Mouse (Mus musculus) NIH3T3 (cell line): ENCODE measurements at regions not wholly inside any gene's neighbourhood (a gene's known extent, or its start where the extent isn't known, plus 50 kb on each side); places are given as distances from the start of the nearest gene placed in this dataset.

Experiments
- DNase-seq: peaks from one replicate; pipeline ENCODE4 v3.0.0-alpha.2; 2012; ENCODE audit warnings: low read depth

DNA sequence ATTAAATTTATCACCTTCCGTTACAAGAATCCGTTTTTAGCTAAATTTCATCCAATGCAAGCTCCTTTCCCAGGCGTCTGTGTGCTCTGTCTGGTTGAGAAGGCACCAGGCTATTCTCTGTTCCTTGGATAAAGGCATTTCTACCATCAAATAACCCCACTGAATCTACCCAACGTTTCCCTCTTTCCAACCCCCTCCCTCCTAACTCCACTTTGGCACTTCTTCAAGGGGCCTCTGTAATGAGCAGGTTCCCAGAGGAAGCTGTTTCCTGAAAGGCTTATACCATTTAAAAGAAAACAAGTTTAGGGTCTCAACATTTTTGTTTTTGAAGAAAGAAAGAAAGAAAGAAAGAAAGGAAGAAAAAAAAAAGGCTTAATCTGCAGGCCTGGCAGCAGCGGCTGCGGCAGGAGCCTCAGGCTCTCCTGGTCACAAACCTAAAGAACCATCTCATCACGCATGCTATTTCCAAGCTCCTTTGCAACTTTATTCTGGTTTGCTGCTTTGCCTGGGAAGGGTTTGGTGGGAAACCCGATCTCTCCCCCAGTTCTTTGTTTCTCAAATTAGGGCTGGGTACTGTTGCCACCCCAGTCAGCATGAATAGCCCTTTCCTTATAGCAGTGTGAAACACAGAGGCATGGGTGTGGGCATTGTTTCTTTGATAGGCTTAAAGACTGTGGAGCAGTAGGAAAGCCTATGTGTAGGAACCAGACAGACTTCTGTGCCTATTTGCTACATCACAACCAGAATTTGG, 160.5 kb upstream of the Tnc start:
- DNase-seq, result no peak

DNA sequence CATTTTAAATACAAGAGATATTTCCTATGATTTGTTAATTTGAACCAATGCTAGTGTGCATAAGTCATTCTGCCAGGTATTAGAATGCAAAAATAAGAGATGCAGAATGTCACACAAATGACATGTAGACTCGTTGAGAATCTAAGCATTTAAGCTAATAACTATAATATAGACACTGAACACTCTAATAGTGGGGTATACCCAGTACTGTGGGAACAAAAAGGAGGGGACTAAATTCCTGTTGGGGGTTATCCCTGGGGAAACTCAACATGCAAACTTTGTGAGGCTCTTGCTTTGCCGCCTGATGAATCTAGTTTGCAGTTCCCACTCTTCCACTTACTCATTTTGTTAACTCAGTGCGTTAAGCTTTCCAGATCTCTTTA, 154.0 kb upstream of the Tnc start:
- no peak for DNase-seq

DNA sequence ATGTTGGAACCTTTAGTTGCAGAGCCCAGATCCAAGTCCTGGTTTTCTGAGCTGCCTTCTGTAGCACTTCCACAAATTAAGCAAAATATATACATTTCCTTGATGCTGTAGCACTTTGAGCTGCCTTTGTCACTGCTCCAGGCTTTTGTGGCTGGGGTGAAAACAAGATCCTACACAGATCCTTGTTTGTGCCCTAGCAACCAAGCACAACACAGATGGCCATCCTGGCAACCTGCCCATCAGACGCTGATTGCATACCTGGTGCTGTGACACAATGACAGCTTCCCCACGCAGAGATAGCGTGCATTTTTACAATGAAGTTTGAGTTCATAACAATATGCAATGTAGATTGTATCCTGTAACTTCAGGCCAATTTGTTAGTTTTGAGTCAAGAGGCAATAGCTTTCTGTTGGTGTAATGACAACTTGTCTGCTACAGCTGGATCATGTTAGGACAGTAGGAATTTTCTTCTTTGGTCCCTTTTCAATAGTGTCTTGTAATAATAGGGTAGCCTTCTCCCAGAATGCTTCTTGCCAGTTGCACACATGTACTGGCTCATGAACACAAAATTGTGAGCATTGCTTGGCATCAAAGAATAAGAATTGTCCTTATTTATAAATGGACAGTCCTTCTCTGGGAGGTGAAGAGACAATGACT, 153.5 kb upstream of the Tnc start:
- DNase-seq, result peak; percentile 32

DNA sequence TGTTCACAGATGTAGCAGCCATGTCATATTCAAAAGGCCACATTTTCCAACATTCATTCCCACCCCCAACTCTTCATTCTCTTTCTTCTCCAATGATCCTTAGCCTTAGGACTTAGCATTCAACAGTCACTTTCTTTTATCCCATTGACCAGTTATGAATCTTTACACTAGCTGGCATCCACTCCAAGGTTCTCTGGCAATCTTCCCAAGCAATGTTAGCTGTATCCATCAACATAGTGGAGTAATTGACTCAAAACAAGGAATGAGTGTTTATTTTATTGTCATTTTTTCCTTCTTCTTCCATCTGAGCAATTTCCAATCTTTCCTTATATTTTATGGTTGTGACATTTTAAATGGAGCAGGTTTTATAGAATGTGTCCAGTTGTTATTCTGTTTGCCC, 138.2 kb upstream of the Tnc start:
- DNase-seq, result peak; percentile 49

DNA sequence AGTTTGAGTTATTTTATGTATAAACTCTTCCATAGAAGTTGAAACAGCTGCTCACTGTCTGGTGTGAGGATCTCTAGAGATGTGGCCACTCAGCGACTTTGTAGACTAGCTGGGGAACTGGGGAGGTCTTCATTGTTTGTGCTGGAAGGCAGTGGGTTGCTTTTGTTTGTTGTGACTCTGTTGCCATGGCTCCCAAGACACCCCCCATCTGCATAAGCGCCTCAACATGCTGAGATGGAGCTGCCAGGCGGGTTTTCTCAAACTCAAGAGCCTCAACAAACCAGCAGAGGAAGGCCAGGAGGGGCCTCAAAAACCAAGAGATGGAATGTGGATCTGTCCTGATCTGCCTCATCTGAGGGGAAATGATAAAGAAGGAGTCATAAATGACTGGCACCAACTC, 129.1 kb upstream of the Tnc start:
- peak; percentile 30 for DNase-seq

DNA sequence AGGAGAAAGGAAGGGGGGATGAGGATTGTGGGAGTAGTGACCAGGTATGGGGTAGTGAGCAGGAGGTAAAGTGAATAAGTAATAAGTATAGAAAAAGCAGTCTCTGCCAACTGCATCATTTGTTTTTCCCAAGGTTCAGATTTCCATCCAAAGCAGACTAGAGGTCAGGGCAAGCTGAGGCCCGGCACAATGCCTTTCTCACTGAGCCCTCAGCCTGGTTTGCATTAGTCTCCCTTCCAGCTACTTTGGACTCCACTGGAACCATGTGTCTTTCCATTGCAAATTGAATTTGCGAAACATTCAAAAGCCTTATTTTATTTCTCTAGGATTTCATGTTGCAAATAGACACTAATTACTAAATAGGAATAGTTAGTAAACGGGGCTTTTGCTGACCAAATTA, 124.7 kb upstream of the Tnc start:
- DNase-seq, result peak; percentile 52

DNA sequence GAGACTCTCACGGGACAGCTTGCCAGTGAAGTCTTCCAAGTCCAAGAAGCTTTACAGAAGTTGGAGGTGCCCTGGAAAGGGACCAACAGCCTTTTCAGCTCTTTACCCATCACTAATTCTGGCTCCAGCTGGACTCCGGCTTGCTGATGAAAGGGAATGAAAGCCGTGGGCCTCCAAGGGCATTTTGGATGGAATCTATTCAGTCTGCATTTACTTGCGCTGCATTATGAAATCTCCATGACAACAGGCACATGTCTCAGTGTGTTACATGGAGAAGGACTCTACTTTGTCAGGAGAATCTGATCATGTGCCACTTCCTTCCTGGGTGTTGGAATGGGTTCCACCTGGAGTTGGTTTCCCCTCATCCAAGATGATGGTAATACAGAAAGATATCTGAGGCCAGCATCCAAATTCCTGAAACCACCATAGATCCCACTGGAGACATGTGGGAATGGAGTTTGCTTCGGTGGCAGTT, 102.2 kb upstream of the Tnc start:
- DNase-seq, result peak; percentile 46

DNA sequence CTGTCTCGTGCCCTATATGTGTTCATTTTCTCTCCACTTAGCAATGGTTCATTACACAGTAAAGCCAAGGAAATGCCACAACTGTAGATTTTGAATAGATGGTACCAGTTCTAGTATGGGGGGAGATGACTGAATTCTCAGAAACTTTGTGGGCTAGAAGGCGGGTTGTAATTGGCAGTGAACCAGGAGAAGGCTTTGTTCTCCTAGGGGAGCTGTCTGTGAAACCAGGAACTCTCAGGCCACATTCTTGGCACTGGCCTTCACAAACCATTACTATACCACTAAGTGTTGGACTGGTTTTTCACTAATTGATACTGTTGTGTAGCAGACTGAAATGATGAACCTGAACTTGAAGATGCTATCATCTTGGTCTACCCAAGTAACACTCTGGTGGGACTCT, 99.1 kb upstream of the Tnc start:
- peak; percentile 24 for DNase-seq

DNA sequence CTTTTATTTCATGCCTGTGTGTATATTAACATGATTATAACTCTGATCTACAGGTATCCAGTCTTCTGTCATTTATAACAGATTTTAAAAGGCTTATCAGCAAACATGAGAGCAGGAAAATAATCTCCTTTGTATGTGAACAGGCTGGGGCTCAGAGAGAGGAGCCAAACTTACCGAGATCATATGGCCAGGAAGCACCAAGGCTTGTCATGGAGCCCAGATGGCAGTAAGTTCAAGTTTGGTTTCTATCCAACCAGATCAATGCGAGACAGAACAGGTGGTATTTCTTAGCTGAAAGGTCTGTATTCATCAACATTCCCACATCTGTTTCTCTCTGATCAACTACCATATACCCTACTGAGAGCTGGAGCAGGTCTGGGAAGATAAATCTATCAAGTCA, 96.1 kb upstream of the Tnc start:
- DNase-seq, result no peak

DNA sequence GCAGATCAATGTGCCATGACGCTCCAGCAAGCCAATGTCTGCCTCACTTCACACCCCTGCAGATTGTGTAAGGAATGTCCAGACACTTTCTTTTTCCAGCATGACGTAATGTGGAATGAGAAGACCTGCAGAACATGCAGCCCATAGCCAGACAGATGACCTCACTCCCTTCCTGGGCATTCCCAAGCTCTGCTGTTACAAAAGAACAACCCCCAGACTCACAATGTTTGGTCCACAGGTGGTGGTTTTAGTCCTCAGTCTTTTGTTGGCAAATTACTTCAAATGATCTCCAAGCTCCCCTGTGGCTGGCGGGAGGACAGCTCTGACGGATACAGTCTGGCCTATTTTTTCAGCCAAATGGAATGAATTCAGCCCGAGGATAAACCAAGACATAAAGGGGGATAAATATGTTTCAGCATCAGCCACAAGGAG, 95.6 kb upstream of the Tnc start:
- DNase-seq, result peak; percentile 30

DNA sequence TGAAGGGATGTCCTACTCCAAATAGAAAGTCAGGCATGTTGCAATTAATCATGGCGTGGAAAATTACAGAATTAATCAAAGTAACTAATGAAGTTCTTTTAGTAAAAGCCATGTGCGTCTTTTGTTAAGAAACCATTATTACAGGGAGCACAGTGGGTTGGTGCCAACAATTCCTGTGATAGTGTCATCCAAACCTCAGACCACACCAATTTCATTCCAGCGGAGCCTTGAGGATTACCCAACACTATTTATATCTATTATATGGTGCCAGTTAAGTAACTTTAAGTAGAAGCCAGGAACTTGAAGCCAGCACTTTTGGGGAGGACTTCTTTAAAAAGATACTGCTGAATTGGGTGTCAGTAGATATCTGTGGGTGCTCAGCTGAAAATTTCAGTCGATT, 93.0 kb upstream of the Tnc start:
- DNase-seq, result peak; percentile 64

DNA sequence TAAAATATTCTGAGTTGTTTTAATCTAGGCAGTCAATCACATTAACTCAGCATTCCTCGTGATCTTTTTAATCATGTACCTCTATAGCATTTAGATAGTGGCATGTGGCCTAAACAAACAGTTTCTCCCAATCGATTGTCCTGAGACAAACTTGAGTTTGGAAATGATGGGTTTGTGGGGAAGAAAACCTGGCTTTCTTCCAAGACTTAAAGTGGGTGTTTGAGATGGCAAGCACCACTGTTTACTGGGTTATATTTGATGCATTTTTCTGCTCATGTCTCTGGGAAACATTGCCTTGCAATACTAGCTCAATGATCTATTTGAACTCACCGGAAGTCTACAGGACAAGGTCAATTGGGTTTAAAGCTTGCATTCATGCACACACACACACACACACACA, 88.2 kb upstream of the Tnc start:
- no peak for DNase-seq

DNA sequence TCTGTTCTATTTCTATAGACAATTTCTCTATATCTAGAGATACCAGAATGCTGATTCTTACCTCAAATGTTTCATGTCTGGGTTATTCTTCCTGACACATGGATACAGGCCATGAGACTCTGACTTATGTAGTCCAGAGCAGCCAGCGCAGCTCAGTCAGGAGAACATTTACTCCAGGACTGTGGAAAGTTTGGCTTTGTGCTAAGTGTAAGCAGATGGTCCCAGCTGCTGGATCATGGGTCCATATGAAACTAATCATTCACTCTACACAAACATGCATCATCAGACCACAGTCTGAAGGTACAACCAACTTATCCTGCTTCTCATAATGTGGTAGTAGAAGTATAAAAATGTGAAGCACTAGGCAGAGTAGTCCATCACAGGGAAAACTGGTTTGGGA, 82.5 kb upstream of the Tnc start:
- DNase-seq, result peak; percentile 83

DNA sequence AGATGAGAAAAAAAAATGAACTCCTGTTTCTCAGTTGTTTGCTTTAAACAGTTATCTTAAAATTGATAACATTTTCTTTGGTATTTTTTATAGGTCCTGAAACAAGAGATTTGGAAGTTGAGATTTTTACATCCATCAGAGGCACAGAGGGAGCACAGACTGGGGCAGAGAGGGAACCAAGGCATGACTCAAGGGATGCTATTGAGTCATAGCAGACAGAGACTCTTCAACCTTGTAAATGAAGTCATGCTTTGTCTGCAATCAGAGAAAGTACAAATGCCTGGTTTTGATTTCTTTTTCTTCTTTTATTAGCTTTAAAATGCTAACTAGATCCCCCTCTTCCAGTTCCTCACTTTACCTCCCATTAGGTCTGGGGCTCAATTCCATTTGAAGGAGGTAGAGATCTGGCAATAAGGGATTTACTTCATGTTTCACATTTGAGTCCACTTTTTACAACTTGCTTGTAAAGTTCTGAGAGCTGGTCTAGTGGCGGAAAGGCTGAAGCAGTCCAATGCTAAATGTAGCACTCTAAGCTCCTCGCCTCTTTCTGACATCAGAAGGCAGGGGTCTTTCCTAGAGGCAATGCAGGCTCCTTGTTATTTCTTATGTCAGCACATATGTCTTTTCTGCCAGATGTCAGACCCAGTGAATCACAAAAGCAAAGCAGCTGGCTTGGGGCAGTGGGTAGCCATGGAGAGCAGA, 77.7 kb upstream of the Tnc start:
- DNase-seq, result peak; percentile 41

DNA sequence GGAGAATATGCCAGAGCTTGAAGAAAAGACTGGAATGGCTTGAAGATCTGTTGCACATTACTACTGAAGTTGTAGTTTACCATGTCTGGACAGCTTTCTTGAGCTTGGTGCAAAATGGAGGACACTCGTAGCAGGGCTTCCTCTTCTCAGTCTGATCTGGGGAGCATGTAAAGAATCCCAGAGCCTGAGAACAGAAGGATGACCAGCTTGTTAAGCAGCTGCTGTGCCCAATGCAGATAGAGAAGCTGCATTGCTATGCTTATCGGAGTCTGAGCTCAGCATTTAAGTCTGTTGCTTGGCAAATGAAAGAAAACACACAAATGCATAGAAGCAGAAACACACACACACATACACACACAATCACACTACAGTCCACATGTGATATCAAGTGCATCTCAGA, 76.9 kb upstream of the Tnc start:
- DNase-seq, result no peak

DNA sequence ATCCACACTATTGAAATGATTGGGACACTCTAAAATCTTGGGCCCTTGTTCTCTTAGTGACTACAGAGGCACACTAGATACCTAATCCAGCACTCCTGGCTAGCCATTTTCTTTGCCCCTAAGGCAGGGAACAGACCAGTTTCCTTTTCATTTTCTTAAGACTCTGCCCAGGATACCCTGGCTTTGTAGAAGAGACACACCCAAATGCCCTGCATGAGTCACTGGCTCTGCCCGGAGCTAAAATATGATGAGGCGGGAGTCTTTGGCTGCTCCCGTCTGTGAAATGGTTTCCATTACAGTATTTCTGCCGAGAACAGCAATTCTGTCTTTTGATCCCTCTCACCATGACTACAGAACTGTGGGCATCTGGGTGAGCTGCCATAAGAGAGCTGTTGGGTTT, 51.4 kb upstream of the Tnc start:
- peak; percentile 63 for DNase-seq
